Mouse (Mus musculus) embryo, embryonic 10 days (tissue): Measurements from ENCODE around the gene Enox1.

Source experiments
- DNase-seq: peaks from one replicate; pipeline ENCODE4 v3.0.0-alpha.2; 2015; ENCODE audit warnings: low spot score

Gene Enox1

DNA sequence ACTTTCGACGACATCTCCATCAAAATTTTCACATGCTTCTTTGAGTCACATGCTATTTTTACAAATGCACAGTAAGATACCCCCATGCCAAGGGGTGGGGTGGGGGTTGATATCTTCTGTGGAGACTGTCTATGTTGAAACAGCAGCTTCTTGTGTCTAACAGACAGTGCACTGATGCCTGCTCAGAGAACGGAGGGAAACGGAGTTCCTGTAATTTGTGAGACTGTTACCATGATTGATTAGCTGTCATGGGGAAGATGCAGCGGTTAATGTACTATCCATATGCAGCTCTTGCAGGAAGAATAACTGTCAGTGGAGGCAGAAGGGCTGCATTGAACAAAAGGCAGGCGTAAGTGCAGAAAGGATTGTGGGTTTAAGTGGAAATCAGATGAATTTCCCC, 117.2 kb downstream of the Enox1 start:
- peak; percentile 41 for DNase-seq

DNA sequence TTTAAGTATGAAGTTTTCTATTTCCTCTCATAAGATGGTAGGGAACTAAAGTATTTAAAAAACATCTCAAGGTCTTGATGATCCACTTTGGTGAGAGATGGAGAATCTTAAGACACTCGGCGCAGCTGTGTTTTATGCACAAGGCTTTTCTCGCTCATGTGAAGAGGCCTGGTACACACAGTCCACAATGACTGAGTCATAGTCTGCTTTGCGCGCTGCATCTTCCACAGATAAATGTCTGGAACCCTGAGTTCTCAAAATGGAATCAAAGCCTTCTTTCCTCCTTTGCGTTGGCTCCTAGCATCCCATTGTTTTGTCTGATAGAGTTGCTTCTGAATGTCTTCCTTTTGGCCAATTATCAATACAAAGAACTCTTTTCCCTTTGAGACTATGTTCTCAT, 119.0 kb downstream of the Enox1 start:
- no peak for DNase-seq

DNA sequence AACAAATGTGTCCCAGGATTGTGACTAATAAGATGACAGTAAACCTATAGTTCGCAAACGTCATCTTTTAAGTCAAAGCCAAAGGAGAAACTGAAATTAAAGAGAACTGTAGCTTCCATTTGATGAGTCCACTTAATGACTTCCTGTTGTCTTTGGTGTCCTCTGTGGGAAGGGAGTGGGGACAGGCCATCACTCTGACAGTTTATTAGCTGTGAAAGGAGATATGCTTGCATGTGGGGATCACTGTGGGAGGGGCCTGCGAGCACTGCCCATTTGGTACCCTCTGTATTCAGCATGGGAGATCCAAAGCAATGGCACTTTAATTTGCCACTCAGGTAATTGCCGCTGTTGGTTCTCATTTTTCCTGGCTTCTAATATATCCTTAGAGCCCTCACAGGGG, 122.6 kb downstream of the Enox1 start:
- no peak for DNase-seq

DNA sequence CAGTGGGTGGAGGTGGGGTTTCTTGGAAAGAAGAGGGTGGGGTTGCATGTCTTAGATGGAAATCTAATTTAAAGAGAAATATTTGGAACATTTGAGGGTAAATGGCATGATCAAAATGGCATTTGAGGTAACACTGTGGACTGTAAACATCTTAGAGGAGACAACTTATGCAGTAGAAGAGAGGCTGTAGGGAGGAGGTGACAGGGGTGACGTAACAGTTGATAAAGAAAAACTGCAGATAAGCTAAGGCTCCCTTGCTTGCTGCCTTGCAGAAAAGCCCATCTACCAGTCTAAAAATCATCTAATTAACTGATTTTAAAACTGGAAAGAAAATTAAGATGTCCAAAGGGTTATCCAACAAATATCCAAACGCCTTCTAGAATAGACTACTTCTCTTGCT, 123.9 kb downstream of the Enox1 start:
- no peak for DNase-seq

DNA sequence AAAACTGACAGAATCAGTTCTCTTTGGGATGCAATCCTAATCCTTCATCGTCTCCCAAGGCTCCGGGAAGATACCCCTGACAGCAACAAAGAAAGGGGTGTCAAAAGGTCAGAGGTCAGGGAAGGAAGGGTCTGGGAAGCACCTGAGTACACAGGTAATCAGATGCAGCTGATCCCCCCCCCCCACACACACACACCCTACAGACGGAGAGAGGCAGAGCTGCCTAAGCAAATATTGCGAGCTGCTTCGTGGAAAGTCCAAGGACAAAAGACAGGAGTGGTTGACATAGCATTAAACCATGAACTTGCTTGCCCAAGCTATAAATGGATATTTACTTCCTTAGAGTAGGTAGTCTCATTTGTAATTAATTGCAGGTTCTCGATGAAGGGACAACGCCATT, 124.3 kb downstream of the Enox1 start:
- DNase-seq, result no peak

GRCm38 (mm10) chr14:77283939-77284338, 127.4 kb downstream of the Enox1 start:
- DNase-seq, result peak; percentile 13

DNA sequence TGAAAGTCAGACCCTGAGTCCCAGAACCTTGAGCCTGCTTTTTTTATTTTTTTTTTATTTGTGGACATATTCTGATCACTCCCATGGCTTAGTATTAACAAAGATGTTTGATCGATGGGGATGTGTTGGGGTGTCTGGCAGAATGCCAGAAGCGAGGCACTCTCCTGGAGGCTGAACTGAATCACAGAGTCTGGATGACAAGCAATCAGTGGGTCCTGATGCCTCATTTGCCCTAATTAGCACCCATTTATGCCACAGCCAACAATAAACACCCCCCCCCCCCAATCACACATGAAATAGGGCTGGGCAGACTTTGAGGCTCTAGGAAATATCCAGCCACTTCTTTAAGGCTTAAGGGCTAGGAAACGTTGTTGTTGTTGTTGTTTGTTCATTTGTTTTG, 128.9 kb downstream of the Enox1 start:
- no peak for DNase-seq

DNA sequence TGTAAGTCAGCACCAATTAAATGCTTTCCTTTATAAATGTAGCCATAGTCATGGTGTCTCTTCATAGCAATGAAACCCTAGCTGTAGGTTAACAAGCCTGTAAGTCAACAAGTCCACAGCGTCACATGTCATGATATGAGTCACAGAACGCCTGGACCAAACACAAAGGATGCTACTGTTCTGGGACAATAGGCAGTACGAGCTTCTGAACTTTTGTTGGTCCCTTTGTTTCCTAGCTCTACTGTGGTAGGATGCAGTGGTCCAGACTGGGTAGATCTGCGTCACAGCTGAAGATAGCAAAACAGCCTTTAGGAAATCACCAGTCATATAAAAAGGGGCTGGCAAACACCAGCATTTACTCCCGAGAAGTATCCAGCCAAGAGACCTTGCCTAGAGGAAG, 135.2 kb downstream of the Enox1 start:
- DNase-seq, result no peak

- peak; percentile 15 for DNase-seq
Measured at GRCm38 (mm10) chr14:77297039-77297438, 140.5 kb downstream of the Enox1 start.

GRCm38 (mm10) chr14:77298327-77298726, 141.8 kb downstream of the Enox1 start:
- DNase-seq, result no peak

GRCm38 (mm10) chr14:77309571-77309970, 153.0 kb downstream of the Enox1 start:
- no peak for DNase-seq

GRCm38 (mm10) chr14:77311456-77311855, 154.9 kb downstream of the Enox1 start:
- DNase-seq, result no peak

GRCm38 (mm10) chr14:77319396-77319795, 162.8 kb downstream of the Enox1 start:
- DNase-seq, result no peak

- DNase-seq, result no peak
Measured at GRCm38 (mm10) chr14:77324348-77324747, 167.8 kb downstream of the Enox1 start.

DNA sequence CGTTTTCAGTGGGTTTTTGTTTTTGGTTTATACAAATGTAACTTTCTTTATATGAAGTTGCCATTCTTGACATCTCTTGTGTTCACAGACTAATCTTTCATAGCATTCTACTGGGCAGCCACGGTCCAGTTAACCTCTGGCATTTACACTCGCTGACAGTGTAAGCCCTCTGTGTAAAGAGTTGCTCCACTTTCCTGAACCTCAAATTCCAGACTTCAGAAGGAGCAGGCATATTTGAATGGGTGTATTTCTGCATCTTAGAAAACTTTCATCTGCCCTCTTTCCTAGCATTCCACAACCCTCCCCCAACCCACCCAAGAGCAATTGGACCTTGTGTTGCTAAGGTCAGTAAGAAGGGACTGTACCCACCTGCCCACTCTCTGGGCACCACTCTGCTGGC, 171.1 kb downstream of the Enox1 start:
- no peak for DNase-seq

DNA sequence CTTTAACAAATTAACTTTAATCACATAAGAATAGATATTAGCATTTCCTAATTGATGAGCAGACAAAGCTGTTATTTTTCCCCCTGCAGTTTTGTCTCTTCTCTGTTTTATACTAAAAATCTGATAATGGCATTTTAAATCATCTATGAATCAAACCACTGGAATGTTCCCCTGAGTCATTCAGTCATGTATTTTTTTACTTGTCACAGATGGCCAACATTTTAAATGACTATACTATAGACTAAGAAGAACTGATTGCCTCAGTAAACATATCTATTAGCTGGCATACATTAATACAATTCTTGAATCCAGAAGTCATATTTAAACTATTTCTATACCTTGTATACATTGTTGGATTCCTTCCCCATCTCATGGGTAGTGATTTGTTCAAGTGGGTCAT, 173.2 kb downstream of the Enox1 start:
- DNase-seq, result no peak

DNA sequence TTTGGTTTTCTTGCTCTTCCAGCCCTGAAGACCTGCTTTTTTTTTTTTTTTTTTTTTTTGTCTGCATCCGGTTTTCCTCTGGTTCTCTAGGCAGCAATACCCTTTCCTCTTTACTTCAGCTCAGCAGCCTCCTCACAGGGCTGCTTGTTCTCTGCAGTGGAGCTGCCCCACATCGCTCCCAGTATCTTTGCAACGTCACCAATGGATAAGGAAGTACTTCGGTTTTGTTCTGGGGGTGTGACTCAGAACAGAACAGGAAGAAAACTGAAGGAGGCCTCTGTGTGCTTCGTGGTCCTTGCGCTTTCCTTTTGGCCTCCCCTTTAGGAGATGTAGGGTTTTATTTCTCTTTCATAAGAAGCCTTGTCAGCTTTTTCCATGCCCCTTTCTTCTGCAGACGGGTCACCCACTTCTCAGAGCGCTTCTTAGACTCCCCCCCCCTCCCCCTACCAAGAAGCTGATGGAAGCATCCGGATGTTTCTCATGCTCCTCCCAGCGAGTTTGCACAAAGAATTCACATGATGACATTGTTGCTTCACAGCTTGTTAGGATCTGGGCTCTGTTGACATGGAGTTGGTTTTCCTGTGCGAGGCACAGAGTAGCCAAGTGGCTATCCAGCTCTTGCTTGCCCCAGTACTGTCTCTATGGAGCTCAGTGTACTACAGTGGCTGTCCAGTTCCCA, 187.2 kb downstream of the Enox1 start:
- DNase-seq, result no peak

GRCm38 (mm10) chr14:77346296-77346695, 189.7 kb downstream of the Enox1 start:
- DNase-seq, result no peak

- DNase-seq, result no peak
Measured at GRCm38 (mm10) chr14:77351803-77352352, 195.3 kb downstream of the Enox1 start.

DNA sequence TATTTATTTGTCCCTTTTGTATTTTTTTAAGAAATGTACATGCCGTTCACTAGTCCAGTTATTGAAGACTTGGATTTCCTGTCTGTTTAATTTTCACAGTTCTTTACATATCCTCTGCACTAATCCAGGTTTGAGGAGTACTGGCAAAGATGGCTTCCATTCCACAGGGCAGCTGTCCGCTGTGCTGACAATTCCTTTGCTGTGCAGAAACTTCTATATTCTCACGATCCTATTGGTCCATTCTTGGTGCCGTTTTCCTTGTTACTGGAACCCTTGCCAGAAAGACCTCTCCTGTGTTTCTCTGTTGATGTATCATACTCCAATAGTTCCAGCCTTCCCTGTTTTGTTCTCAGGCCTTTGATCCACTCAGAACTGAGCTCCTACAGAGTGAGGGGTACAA, 206.1 kb downstream of the Enox1 start:
- no peak for DNase-seq

DNA sequence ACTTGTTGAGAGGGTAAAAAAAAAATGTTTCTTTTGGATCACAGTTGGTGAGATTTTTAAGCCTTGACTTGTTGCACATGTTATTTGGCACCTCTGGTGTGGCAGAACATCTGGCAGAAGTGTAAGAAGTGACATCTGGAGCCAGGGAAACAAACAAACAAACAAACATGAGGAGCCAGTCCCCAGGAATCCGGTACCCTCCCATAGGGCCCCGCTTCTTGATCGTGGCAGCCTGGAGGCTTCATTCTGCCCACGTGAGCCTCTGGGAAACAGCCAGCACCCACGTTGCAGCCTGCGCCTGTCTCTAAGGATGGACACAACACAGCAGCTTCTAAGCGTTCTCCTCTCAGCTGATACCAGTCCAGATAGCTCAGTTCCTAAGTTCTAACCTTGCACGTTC, 211.8 kb downstream of the Enox1 start:
- no peak for DNase-seq

- no peak for DNase-seq
Measured at GRCm38 (mm10) chr14:77369070-77369469, 212.5 kb downstream of the Enox1 start.

- no peak for DNase-seq
Measured at GRCm38 (mm10) chr14:77370521-77370920, 214.0 kb downstream of the Enox1 start.

DNA sequence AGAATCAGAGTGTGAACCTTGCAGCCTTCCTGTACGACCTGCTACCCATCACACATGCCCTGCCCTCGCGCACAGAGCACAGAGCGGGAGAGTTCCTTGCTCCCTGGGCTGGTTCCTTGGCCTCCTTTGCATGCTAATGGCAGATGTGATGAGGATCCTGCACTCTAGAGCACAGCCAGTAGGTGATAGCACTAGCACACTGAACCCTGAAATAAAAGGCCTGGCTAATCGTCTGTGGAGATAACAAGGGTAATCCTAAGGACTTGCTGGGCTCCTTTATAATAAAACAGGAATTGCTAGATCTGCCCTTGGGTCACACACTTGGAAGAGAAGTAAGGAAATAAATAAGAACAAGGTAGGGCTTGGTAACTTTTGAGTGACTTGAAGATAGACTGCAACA, 215.4 kb downstream of the Enox1 start:
- DNase-seq, result no peak
